Mouse (Mus musculus): ENCODE measurements at regions not wholly inside any gene's neighbourhood (a gene's known extent, or its start where the extent isn't known, plus 50 kb on each side); places are given as distances from the start of the nearest gene placed in this dataset.
"Not testable (repeated sequence)": the region's sequence is repeated elsewhere in the genome, so short reads cannot be mapped to it uniquely, and the experiment has no call there.

- DNase-seq (ENCODE audit: low spot score in 2 of 2), result not testable (repeated sequence)
Observed at GRCm38 (mm10) chr16:9106676-9107075, 276.8 kb downstream of the 1810013L24Rik start.

GRCm38 (mm10) chr16:9113801-9114200, 283.9 kb downstream of the 1810013L24Rik start:
- no peak for DNase-seq (ENCODE audit: low spot score in 2 of 2)

- DNase-seq (ENCODE audit: low spot score in 2 of 2), result no peak
Observed at GRCm38 (mm10) chr16:9115548-9115947, 285.6 kb downstream of the 1810013L24Rik start.

- DNase-seq (ENCODE audit: low spot score in 2 of 2), result no peak
Observed at GRCm38 (mm10) chr16:9121581-9121980, 291.7 kb downstream of the 1810013L24Rik start.

GRCm38 (mm10) chr16:9132113-9132512, 302.2 kb downstream of the 1810013L24Rik start:
- DNase-seq (ENCODE audit: low spot score in 2 of 2), result no peak

GRCm38 (mm10) chr16:9132778-9133177, 302.9 kb downstream of the 1810013L24Rik start:
- no peak for DNase-seq (ENCODE audit: low spot score in 2 of 2)

- peak in 1 of 2 experiments; percentile 45 for DNase-seq (ENCODE audit: low spot score in 2 of 2)
Observed at GRCm38 (mm10) chr16:9135377-9135776, 305.5 kb downstream of the 1810013L24Rik start.

- no peak for DNase-seq (ENCODE audit: low spot score in 2 of 2)
Observed at GRCm38 (mm10) chr16:9138552-9139224, 308.8 kb downstream of the 1810013L24Rik start.

- no peak for DNase-seq (ENCODE audit: low spot score in 2 of 2)
Observed at GRCm38 (mm10) chr16:9139405-9139804, 309.5 kb downstream of the 1810013L24Rik start.

- DNase-seq (ENCODE audit: low spot score in 2 of 2), result no peak
Observed at GRCm38 (mm10) chr16:9149209-9150135, 319.6 kb downstream of the 1810013L24Rik start.

- DNase-seq (ENCODE audit: low spot score in 2 of 2), result no peak
Observed at GRCm38 (mm10) chr16:9151936-9152335, 322.0 kb downstream of the 1810013L24Rik start.

GRCm38 (mm10) chr16:9153501-9153900, 323.6 kb downstream of the 1810013L24Rik start:
- no peak for DNase-seq (ENCODE audit: low spot score in 2 of 2)

GRCm38 (mm10) chr16:9165763-9166310, 335.9 kb downstream of the 1810013L24Rik start:
- no peak for DNase-seq (ENCODE audit: low spot score in 2 of 2)

- DNase-seq (ENCODE audit: low spot score in 2 of 2), result no peak
Observed at GRCm38 (mm10) chr16:9176402-9176801, 346.5 kb downstream of the 1810013L24Rik start.

GRCm38 (mm10) chr16:9195821-9196220, 365.9 kb downstream of the 1810013L24Rik start:
- no peak for DNase-seq (ENCODE audit: low spot score in 2 of 2)

- DNase-seq (ENCODE audit: low spot score in 2 of 2), result no peak
Observed at GRCm38 (mm10) chr16:9198903-9199532, 369.1 kb downstream of the 1810013L24Rik start.

- DNase-seq (ENCODE audit: low spot score in 2 of 2), result no peak
Observed at GRCm38 (mm10) chr16:9208602-9209001, 378.7 kb downstream of the 1810013L24Rik start.

GRCm38 (mm10) chr16:9211485-9211884, 381.6 kb downstream of the 1810013L24Rik start:
- no peak for DNase-seq (ENCODE audit: low spot score in 2 of 2)

GRCm38 (mm10) chr16:9215131-9215530, 385.2 kb downstream of the 1810013L24Rik start:
- no peak for DNase-seq (ENCODE audit: low spot score in 2 of 2)

GRCm38 (mm10) chr16:9217361-9217760, 387.5 kb downstream of the 1810013L24Rik start:
- no peak for DNase-seq (ENCODE audit: low spot score in 2 of 2)

GRCm38 (mm10) chr16:9230178-9230577, 400.3 kb downstream of the 1810013L24Rik start:
- no peak for DNase-seq (ENCODE audit: low spot score in 2 of 2)

Data from adrenal gland, adult 18-20 months (tissue).